Mouse (Mus musculus): Measurements from ENCODE around the gene Krt76. TPM values are rescaled to one million over a fixed set of nuclear protein-coding genes. Genes with fewer than 3 reads are reported as not detected.
A peak's percentile ranks its signal among the peaks of the same experiment; 100 is the strongest.

The Krt76 gene
- 1.9 and 2.2 TPM in 2 replicates for polyA plus RNA-seq (2015; fragmentation: Nextera tagmentation; extraction: Ambion mirVana)

- Histone ChIP-seq H3K36me3 (ENCODE audit: control insufficient read depth, insufficient read depth, low read length) (no peaks in the 10 kb centered on the region), H3K4me2 (replicated peaks; ENCODE audit: low read depth) (no peak within 1 kb of the TSS), H3K27me3 (ENCODE audit: control insufficient read depth, insufficient read depth, low read length) (no peaks in the 10 kb centered on the region), H3K4me1 (replicated peaks; ENCODE audit: control insufficient read depth, insufficient read depth) (no peaks in the 10 kb centered on the region), H3K27ac (replicated peaks) (no peak within 1 kb of the TSS), H3K9ac (ENCODE audit: low read length) (no peak within 1 kb of the TSS), H3K4me3 (ENCODE audit: low read depth, low read length) (no peak within 1 kb of the TSS), H3K9me3 (ENCODE audit: control insufficient read depth, low read length) (no peaks in the 10 kb centered on the region)
- no peak for ATAC-seq (ENCODE audit: low FRiP score, low TSS enrichment)
- TF ChIP-seq CTCF (IDR thresholded peaks at IDR 0.05; ENCODE audit: low read depth) (no peak), EP300 (optimal IDR thresholded peaks at IDR 0.05) (no peak)
- 50% methylated on average over 4 of the region's 4 CpGs for WGBS
- DNase-seq (ENCODE audit: low spot score) = no peak
Observed at GRCm38 (mm10) chr15:101892820-101893219, at the start of gene Krt76. TSS of gene Krt76 (minus strand) at chr15:101892920.

DNA sequence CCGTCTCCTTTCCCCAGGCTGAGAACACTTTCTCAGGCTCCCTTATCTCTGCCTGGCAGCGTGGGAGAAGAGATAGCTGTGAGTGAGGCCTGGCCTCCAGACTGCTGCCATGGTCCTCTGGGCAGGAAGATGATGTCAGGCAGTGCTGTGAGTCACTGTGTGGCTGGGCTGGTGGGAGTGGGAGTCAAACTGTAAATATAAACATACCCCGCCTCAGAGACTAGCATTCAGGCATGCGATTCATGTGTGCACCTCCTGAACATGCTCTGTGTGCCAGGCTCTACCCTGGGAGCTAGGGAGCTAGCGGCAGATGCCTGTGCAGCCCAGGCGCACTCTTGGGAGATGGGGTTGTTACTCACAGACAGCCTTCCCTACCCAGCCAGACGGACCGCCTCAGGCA, 49.2 kb upstream of the Krt76 start:
- Histone ChIP-seq H3K9ac (ENCODE audit: low read length) (no peak overlapping the region), H3K36me3 (ENCODE audit: control insufficient read depth, insufficient read depth, low read length) (no peaks in the 10 kb centered on the region), H3K4me1 (replicated peaks; ENCODE audit: control insufficient read depth, insufficient read depth) (no peaks in the 10 kb centered on the region; the same call in 1 of the 2 replicates), H3K9me3 (ENCODE audit: control insufficient read depth, low read length) (no peaks in the 10 kb centered on the region), H3K4me2 (replicated peaks; ENCODE audit: low read depth) (no peak overlapping the region), H3K27ac (replicated peaks) (0 out of 2 replicates have a peak overlapping the region, but pooled peaks have one; percentile 13), H3K4me3 (ENCODE audit: low read depth, low read length) (no peak overlapping the region), H3K27me3 (ENCODE audit: control insufficient read depth, insufficient read depth, low read length) (no peaks in the 10 kb centered on the region)
- ATAC-seq (ENCODE audit: low FRiP score, low TSS enrichment) (peak; percentile 51; the same call in 1 of the 2 replicates), DNase-seq (ENCODE audit: low spot score) (peak; percentile 55)
- TF ChIP-seq CTCF (IDR thresholded peaks at IDR 0.05; ENCODE audit: low read depth) (no peak), EP300 (optimal IDR thresholded peaks at IDR 0.05) (no peak)
- WGBS = 37% methylated on average over 8 of the region's 8 CpGs

DNA sequence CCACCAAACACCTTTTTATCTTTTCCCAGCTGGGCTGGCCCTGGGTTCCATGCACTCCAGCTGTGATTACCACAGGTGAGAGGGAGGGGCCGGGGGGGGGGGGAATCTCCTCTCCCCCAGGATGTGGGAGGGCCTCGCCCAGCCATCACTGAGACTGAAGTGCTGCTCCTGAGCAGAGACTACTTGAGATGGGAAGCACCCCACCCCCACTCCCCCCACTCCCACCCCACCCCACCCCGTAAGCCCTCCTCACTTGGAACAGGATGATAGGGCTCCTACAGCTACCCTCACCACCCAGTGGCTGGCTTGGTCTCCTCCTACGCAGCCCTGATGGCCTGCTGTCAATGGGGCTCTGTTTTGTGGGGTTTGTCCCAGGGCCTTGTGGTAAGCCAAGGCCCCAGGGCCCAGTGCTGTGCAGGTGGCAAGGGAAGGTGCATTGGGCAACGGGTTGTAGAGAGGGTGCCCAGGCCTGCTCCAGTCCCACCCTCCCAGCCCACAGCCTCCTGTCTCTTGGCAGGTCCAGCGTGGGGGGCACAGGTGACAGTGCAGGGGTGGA, 47.6 kb upstream of the Krt76 start, which contains the start of gene Krt79:
Gene Krt79, minus strand, starts transcription at position 51 of the 556 bp plus-strand sequence.
- 0 out of 2 replicates have a peak within 1 kb of the TSS, but pooled peaks have one; percentile 18 for H3K9ac ChIP-seq (ENCODE audit: low read length)
- no peak within 1 kb of the TSS for H3K4me3 ChIP-seq (ENCODE audit: low read depth, low read length)
- no peaks in the 10 kb centered on the region for H3K9me3 ChIP-seq (ENCODE audit: control insufficient read depth, low read length)
- no peaks in the 10 kb centered on the region; the same call in 1 of the 2 replicates for H3K4me1 ChIP-seq (replicated peaks; ENCODE audit: control insufficient read depth, insufficient read depth)
- ATAC-seq (ENCODE audit: low FRiP score, low TSS enrichment) = no peak
- no peaks in the 10 kb centered on the region for H3K36me3 ChIP-seq (ENCODE audit: control insufficient read depth, insufficient read depth, low read length)
- H3K4me2 ChIP-seq (replicated peaks; ENCODE audit: low read depth) = no peak within 1 kb of the TSS
- H3K27ac ChIP-seq (replicated peaks) = peak within 1 kb of the TSS; percentile 81
- H3K27me3 ChIP-seq (ENCODE audit: control insufficient read depth, insufficient read depth, low read length) = no peaks in the 10 kb centered on the region
- TF ChIP-seq EP300 (optimal IDR thresholded peaks at IDR 0.05) (no peak), CTCF (IDR thresholded peaks at IDR 0.05; ENCODE audit: low read depth) (no peak)
- 55% methylated on average over 5 of the region's 6 CpGs for WGBS
- no peak for DNase-seq (ENCODE audit: low spot score)

- Histone ChIP-seq H3K36me3 (ENCODE audit: control insufficient read depth, insufficient read depth, low read length) (no peaks in the 10 kb centered on the region), H3K27me3 (ENCODE audit: control insufficient read depth, insufficient read depth, low read length) (no peaks in the 10 kb centered on the region), H3K4me3 (ENCODE audit: low read depth, low read length) (no peak overlapping the region), H3K9ac (ENCODE audit: low read length) (no peak overlapping the region), H3K27ac (replicated peaks) (peak overlapping the region; percentile 81), H3K4me2 (replicated peaks; ENCODE audit: low read depth) (no peak overlapping the region), H3K9me3 (ENCODE audit: control insufficient read depth, low read length) (no peaks in the 10 kb centered on the region), H3K4me1 (replicated peaks; ENCODE audit: control insufficient read depth, insufficient read depth) (no peaks in the 10 kb centered on the region; the same call in 1 of the 2 replicates)
- no peak for TF ChIP-seq EP300 (optimal IDR thresholded peaks at IDR 0.05)
- no peak for TF ChIP-seq CTCF (IDR thresholded peaks at IDR 0.05; ENCODE audit: low read depth)
- WGBS = 46% methylated on average over 9 of the region's 9 CpGs
- DNase-seq (ENCODE audit: low spot score) (peak; percentile 81), ATAC-seq (ENCODE audit: low FRiP score, low TSS enrichment) (peak; percentile 84)
Observed at GRCm38 (mm10) chr15:101938600-101939308, 46.0 kb upstream of the Krt76 start.

- WGBS = 47% methylated on average over 6 of the region's 6 CpGs
- H3K36me3 ChIP-seq (ENCODE audit: control insufficient read depth, insufficient read depth, low read length) = no peaks in the 10 kb centered on the region
- DNase-seq (ENCODE audit: low spot score) = no peak
- no peaks in the 10 kb centered on the region for H3K27me3 ChIP-seq (ENCODE audit: control insufficient read depth, insufficient read depth, low read length)
- no peak for ATAC-seq (ENCODE audit: low FRiP score, low TSS enrichment)
- H3K4me2 ChIP-seq (replicated peaks; ENCODE audit: low read depth) = no peak overlapping the region
- no peaks in the 10 kb centered on the region for H3K9me3 ChIP-seq (ENCODE audit: control insufficient read depth, low read length)
- no peak overlapping the region for H3K4me3 ChIP-seq (ENCODE audit: low read depth, low read length)
- H3K27ac ChIP-seq (replicated peaks) = no peak overlapping the region
- H3K4me1 ChIP-seq (replicated peaks; ENCODE audit: control insufficient read depth, insufficient read depth) = no peaks in the 10 kb centered on the region; the same call in 1 of the 2 replicates
- TF ChIP-seq EP300 (optimal IDR thresholded peaks at IDR 0.05) (no peak), CTCF (IDR thresholded peaks at IDR 0.05; ENCODE audit: low read depth) (no peak)
- no peak overlapping the region for H3K9ac ChIP-seq (ENCODE audit: low read length)
Observed at GRCm38 (mm10) chr15:101933024-101933423, 40.3 kb upstream of the Krt76 start.

DNA sequence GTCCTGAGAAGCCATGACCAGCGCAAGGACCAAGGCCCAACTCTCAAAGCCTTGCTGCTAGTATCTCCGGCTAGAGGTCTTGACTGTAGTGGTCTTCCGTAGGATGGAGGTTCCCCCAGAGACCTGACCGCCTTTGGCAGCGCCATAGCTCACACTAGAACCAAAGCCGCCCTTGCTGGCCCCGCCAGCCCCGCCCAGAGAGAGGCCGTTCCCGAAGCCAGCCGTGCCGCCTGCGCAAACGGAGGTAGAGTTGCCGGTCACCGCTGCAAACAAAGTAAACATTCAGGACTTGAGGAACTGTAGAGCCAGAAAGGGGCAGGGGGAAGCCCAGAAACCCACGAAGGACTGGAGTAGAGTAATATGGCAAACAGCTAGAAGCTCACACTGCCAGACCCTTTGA, 36.9 kb upstream of the Krt76 start:
- Histone ChIP-seq H3K27ac (replicated peaks) (peak overlapping the region; percentile 74), H3K9ac (ENCODE audit: low read length) (peak overlapping the region; percentile 48), H3K27me3 (ENCODE audit: control insufficient read depth, insufficient read depth, low read length) (no peaks in the 10 kb centered on the region), H3K4me2 (replicated peaks; ENCODE audit: low read depth) (peak overlapping the region; percentile 47), H3K9me3 (ENCODE audit: control insufficient read depth, low read length) (no peaks in the 10 kb centered on the region), H3K4me3 (ENCODE audit: low read depth, low read length) (peak overlapping the region; percentile 27), H3K36me3 (ENCODE audit: control insufficient read depth, insufficient read depth, low read length) (no peaks in the 10 kb centered on the region), H3K4me1 (replicated peaks; ENCODE audit: control insufficient read depth, insufficient read depth) (no peaks in the 10 kb centered on the region; the same call in 1 of the 2 replicates)
- DNase-seq (ENCODE audit: low spot score) (peak; percentile 90), ATAC-seq (ENCODE audit: low FRiP score, low TSS enrichment) (peak; percentile 81)
- 5% methylated on average over 17 of the region's 17 CpGs for WGBS
- no peak for TF ChIP-seq EP300 (optimal IDR thresholded peaks at IDR 0.05)
- TF ChIP-seq CTCF (IDR thresholded peaks at IDR 0.05; ENCODE audit: low read depth) = no peak

All from stomach, postnatal 0 days (tissue).